In the genomic region with DNA sequence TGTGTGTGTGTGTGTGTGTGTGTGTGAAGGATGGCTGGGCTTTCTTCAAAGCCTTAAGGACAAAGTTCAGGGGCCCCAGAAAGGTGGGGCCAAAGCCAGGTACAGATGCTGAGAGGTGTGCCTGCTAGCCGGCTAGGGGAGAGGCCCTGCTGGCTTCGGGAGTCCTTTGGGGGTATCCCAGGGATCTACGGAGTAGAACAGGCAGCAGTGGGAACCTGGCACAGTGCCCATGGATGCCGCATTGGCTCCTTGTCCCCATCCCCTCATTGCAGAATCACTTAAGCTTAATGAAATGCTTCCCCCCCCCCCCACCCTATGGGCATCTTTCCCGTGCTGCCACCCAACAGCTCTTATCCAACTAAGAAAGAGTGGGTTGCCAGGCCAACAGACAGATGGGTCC, we compare ENCODE assay signal across 8 mouse cellular contexts. TPM values are rescaled to one million over a fixed set of nuclear protein-coding genes. Genes with fewer than 3 reads are reported as not detected.
DNase-seq lines count a peak whose midpoint lies in the region; ATAC-seq and TF ChIP-seq lines count a peak whose summit lies in the region.

No protein-coding gene starts in this region.

- H3K9me3 ChIP-seq in heart, embryonic 11.5 days (replicated peaks; ENCODE audit: control insufficient read depth, low read length): no peaks in the 10 kb centered on the region
- no peaks in the 10 kb centered on the region for H3K9me3 ChIP-seq in intestine, postnatal 0 days (ENCODE audit: control insufficient read depth)

- no peak for TF ChIP-seq CTCF in intestine, postnatal 0 days (IDR thresholded peaks at IDR 0.05; ENCODE audit: low read depth)
- TF ChIP-seq CTCF in olfactory bulb, adult 2 months (IDR thresholded peaks at IDR 0.05; ENCODE audit: insufficient read depth, low read depth, low read length): no peak

- 38% methylated on average over 5 of the region's 5 CpGs for WGBS in heart, embryonic 11.5 days (ENCODE audit: insufficient replicate concordance)
- WGBS in intestine, postnatal 0 days: 17% methylated on average over 5 of the region's 5 CpGs
- WGBS in olfactory bulb, adult 2 months: 14% methylated on average over 5 of the region's 5 CpGs

- no peak for TF ChIP-seq POLR2A in olfactory bulb, adult 2 months (IDR thresholded peaks at IDR 0.05; ENCODE audit: insufficient read depth, low read depth, low read length)

- no peak for ATAC-seq in heart, embryonic 11.5 days (replicated peaks; ENCODE audit: insufficient number of reproducible peaks, low FRiP score, low TSS enrichment)
- ATAC-seq in intestine, postnatal 0 days: peak; percentile 33
- ATAC-seq in monocyte, adult 5-6 weeks (replicated peaks; ENCODE audit: insufficient number of reproducible peaks, low FRiP score, low TSS enrichment, poor library complexity, severe bottlenecking): no peak

- peak overlapping the region; percentile 87 for H3K27ac ChIP-seq in heart, embryonic 11.5 days (ENCODE audit: low read depth, low read length)
- H3K27ac ChIP-seq in intestine, postnatal 0 days (ENCODE audit: low read depth, low read length): peak overlapping the region; percentile 94
- peak overlapping the region; percentile 86 for H3K27ac ChIP-seq in olfactory bulb, adult 2 months (ENCODE audit: insufficient read depth, low read depth, low read length)

- H3K36me3 ChIP-seq in heart, embryonic 11.5 days (ENCODE audit: control insufficient read depth, insufficient read depth, low read length): no peaks in the 10 kb centered on the region
- H3K36me3 ChIP-seq in intestine, postnatal 0 days (ENCODE audit: control insufficient read depth, insufficient read depth): no peaks in the 10 kb centered on the region

- H3K27me3 ChIP-seq in heart, embryonic 11.5 days (ENCODE audit: control insufficient read depth, insufficient read depth, low read length): no peaks in the 10 kb centered on the region
- no peaks in the 10 kb centered on the region for H3K27me3 ChIP-seq in intestine, postnatal 0 days (replicated peaks; ENCODE audit: control insufficient read depth, insufficient read depth, low read length)

- no peak for DNase-seq in heart, adult 8-10 months (ENCODE audit: low spot score)
- DNase-seq in urinary bladder, adult 2 months (ENCODE audit: low spot score): peak; percentile 23
- no peak for DNase-seq in urinary bladder, postnatal 14 days (ENCODE audit: low spot score)
- DNase-seq in embryo, embryonic 10.5 days (ENCODE audit: low spot score): no peak

- H3K4me2 ChIP-seq in heart, embryonic 11.5 days: peak overlapping the region; percentile 41; the same call in 1 of the 2 replicates
- peak overlapping the region; percentile 58 for H3K4me2 ChIP-seq in intestine, postnatal 0 days (replicated peaks; ENCODE audit: low read depth)

- H3K9ac ChIP-seq in heart, embryonic 11.5 days (ENCODE audit: low read depth, low read length): peak overlapping the region; percentile 58; the same call in 1 of the 2 replicates
- H3K9ac ChIP-seq in intestine, postnatal 0 days (ENCODE audit: low read depth, low read length): 0 out of 2 replicates have a peak overlapping the region, but pooled peaks have one; percentile 32

- H3K4me3 ChIP-seq in heart, embryonic 11.5 days (ENCODE audit: low read depth, low read length): no peak overlapping the region
- no peak overlapping the region for H3K4me3 ChIP-seq in intestine, postnatal 0 days (ENCODE audit: low read depth, low read length)
- no peak overlapping the region for H3K4me3 ChIP-seq in olfactory bulb, adult 2 months (ENCODE audit: insufficient read depth, low read depth, low read length)

- H3K4me1 ChIP-seq in heart, embryonic 11.5 days (ENCODE audit: control insufficient read depth, insufficient read depth, low read length): peaks cover 96% of the 10 kb centered on the region
- peaks cover 57% of the 10 kb centered on the region for H3K4me1 ChIP-seq in intestine, postnatal 0 days (replicated peaks; ENCODE audit: control insufficient read depth, insufficient read depth, low read length)
- H3K4me1 ChIP-seq in olfactory bulb, adult 2 months (ENCODE audit: control insufficient read depth, insufficient read depth, low read length): peaks cover 78% of the 10 kb centered on the region

RNA-seq across cellular contexts. Expression of gene Thra, which starts 9.3 kb away (rescaled TPM):
- polyA plus RNA-seq in heart, embryonic 11.5 days (2014; fragmentation: Nextera tagmentation; extraction: Ambion mirVana): 32.2 and 35.7 TPM in 2 replicates
- total RNA-seq in heart, adult 8-10 months (2022): 10 to 100 TPM; 92.5 to 98.4 (median 95.1) TPM
- polyA plus RNA-seq in urinary bladder, adult 2 months (2012; rRNA removed): 62.2 and 88.1 TPM in 2 replicates
- polyA plus RNA-seq in intestine, postnatal 0 days (2015; fragmentation: Nextera tagmentation; extraction: Ambion mirVana): 32.4 and 39.1 TPM in 2 replicates
- polyA plus RNA-seq in olfactory bulb, adult 2 months (2012; ENCODE audit: insufficient read depth, insufficient read length, low replicate concordance, missing spikeins): 251 and 495 TPM in 2 replicates
- total RNA-seq in monocyte, adult 5-6 weeks (2017): 3.4 to 5.4 TPM (median 4.3 TPM) in 3 replicates

RNA-seq across cellular contexts. Expression of gene Med24, which starts 20.5 kb away (rescaled TPM):
- 31.6 and 42.1 TPM in 2 replicates for polyA plus RNA-seq in heart, embryonic 11.5 days (2014; fragmentation: Nextera tagmentation; extraction: Ambion mirVana)
- total RNA-seq in heart, adult 8-10 months (2022): 10 to 100 TPM; 44.4 to 49.9 (median 46.8) TPM
- polyA plus RNA-seq in urinary bladder, adult 2 months (2012; rRNA removed): 29.6 and 32.8 TPM in 2 replicates
- polyA plus RNA-seq in intestine, postnatal 0 days (2015; fragmentation: Nextera tagmentation; extraction: Ambion mirVana): 14.7 and 18.5 TPM in 2 replicates
- not detected in 2 replicates for polyA plus RNA-seq in olfactory bulb, adult 2 months (2012; ENCODE audit: insufficient read depth, insufficient read length, low replicate concordance, missing spikeins)
- total RNA-seq in monocyte, adult 5-6 weeks (2017): 10.9 to 25.7 TPM (median 22.4 TPM) in 3 replicates

RNA-seq across cellular contexts. Expression of gene Nr1d1, which starts 25.4 kb away (rescaled TPM):
- polyA plus RNA-seq in heart, embryonic 11.5 days (2014; fragmentation: Nextera tagmentation; extraction: Ambion mirVana): 5.6 and 6.4 TPM in 2 replicates
- total RNA-seq in heart, adult 8-10 months (2022): 100 to 1,000 TPM in 2 of 4 experiments, 10 to 100 TPM in 2; 81.4 to 121 (median 101) TPM
- polyA plus RNA-seq in urinary bladder, adult 2 months (2012; rRNA removed): 119 and 219 TPM in 2 replicates
- 4.1 and 5.1 TPM in 2 replicates for polyA plus RNA-seq in intestine, postnatal 0 days (2015; fragmentation: Nextera tagmentation; extraction: Ambion mirVana)
- not detected in 2 replicates for polyA plus RNA-seq in olfactory bulb, adult 2 months (2012; ENCODE audit: insufficient read depth, insufficient read length, low replicate concordance, missing spikeins)
- 0.68 to 4.7 TPM (median 1.9 TPM) in 3 replicates for total RNA-seq in monocyte, adult 5-6 weeks (2017)

RNA-seq across cellular contexts. Expression of gene Msl1, which starts 45.6 kb away (rescaled TPM):
- 15.9 and 17.1 TPM in 2 replicates for polyA plus RNA-seq in heart, embryonic 11.5 days (2014; fragmentation: Nextera tagmentation; extraction: Ambion mirVana)
- 10 to 100 TPM; 72.1 to 84.3 (median 78.7) TPM for total RNA-seq in heart, adult 8-10 months (2022)
- 57.0 and 58.7 TPM in 2 replicates for polyA plus RNA-seq in urinary bladder, adult 2 months (2012; rRNA removed)
- polyA plus RNA-seq in intestine, postnatal 0 days (2015; fragmentation: Nextera tagmentation; extraction: Ambion mirVana): 12.6 and 15.1 TPM in 2 replicates
- polyA plus RNA-seq in olfactory bulb, adult 2 months (2012; ENCODE audit: insufficient read depth, insufficient read length, low replicate concordance, missing spikeins): 206 and 252 TPM in 2 replicates
- 108 to 125 TPM (median 112 TPM) in 3 replicates for total RNA-seq in monocyte, adult 5-6 weeks (2017)

RNA-seq across cellular contexts. Expression of gene Csf3, which starts 48.7 kb away (rescaled TPM):
- not detected in 2 replicates for polyA plus RNA-seq in heart, embryonic 11.5 days (2014; fragmentation: Nextera tagmentation; extraction: Ambion mirVana)
- not detected for total RNA-seq in heart, adult 8-10 months (2022)
- 0.38 and 0.73 TPM in 2 replicates for polyA plus RNA-seq in urinary bladder, adult 2 months (2012; rRNA removed)
- polyA plus RNA-seq in intestine, postnatal 0 days (2015; fragmentation: Nextera tagmentation; extraction: Ambion mirVana): 0.08 TPM in 1 of 2 replicates, not detected in the other
- polyA plus RNA-seq in olfactory bulb, adult 2 months (2012; ENCODE audit: insufficient read depth, insufficient read length, low replicate concordance, missing spikeins): not detected in 2 replicates
- not detected in 3 replicates for total RNA-seq in monocyte, adult 5-6 weeks (2017)

Comparison
In these comparisons a context has a peak if more than half of its experiments do, and no peak if none do; other contexts are left out.
1. RNA of gene Nr1d1, which starts 25.4 kb away (polyA plus RNA-seq): 119 to 219 TPM in urinary bladder, adult 2 months; 5.6 to 6.4 TPM in heart, embryonic 11.5 days, 4.1 to 5.1 TPM in intestine, postnatal 0 days and not detected in olfactory bulb, adult 2 months; every median in the first group is over 10 times any median in the second.
2. Peak in every context shown above with its lines, with median percentiles within 50 percentile points of each other: H3K27ac ChIP-seq.